Mouse (Mus musculus) hindbrain, embryonic 16.5 days (tissue): ENCODE measurements at regions not wholly inside any gene's neighbourhood (a gene's known extent, or its start where the extent isn't known, plus 50 kb on each side); places are given as distances from the start of the nearest gene placed in this dataset.

ENCODE experiments used
- ATAC-seq: fragments of 200-750 bp; cut with Nextera tagmentation; 2 replicates; pipeline ENCODE4 v1.8.0; 2017; ENCODE audit warnings: moderate TSS enrichment, moderate library complexity
- H3K27ac ChIP-seq: fragments of 300-500 bp; sonication (generic); 2 replicates; pipeline ENCODE4 v1.5.1; 2014; ENCODE audit warnings: low read depth, mild to moderate bottlenecking, control low read depth, low read length, moderate library complexity
- H3K27me3 ChIP-seq: fragments of 300-500 bp; sonication (generic); replicated peaks from 2 replicates; pipeline ENCODE4 v1.6.1; 2014; ENCODE audit warnings: low read length; ENCODE audit not compliant: control insufficient read depth, insufficient read depth
- H3K36me3 ChIP-seq: fragments of 300-500 bp; sonication (generic); 2 replicates; pipeline ENCODE4 v1.6.1; 2014; ENCODE audit warnings: mild to moderate bottlenecking, low read length, moderate library complexity, mixed read lengths; ENCODE audit not compliant: control insufficient read depth, insufficient read depth
- H3K4me1 ChIP-seq: fragments of 300-500 bp; sonication (generic); 2 replicates; pipeline ENCODE4 v1.6.1; 2014; ENCODE audit warnings: low read depth, low read length; ENCODE audit not compliant: control insufficient read depth, insufficient read depth
- H3K4me2 ChIP-seq: fragments of 300-500 bp; sonication (generic); 2 replicates; pipeline ENCODE4 v1.6.1; 2014; ENCODE audit warnings: mild to moderate bottlenecking, low read length, control low read depth, moderate library complexity
- H3K4me3 ChIP-seq: fragments of 300-500 bp; sonication (generic); 2 replicates; pipeline ENCODE4 v1.5.1; 2014; ENCODE audit warnings: mild to moderate bottlenecking, low read length, control low read depth, moderate library complexity
- H3K9ac ChIP-seq: fragments of 300-500 bp; sonication (generic); 2 replicates; pipeline ENCODE4 v1.6.1; 2014; ENCODE audit warnings: low read depth, mild to moderate bottlenecking, control low read depth, low read length, moderate library complexity
- H3K9me3 ChIP-seq: fragments of 300-500 bp; sonication (generic); 2 replicates; pipeline ENCODE4 v1.6.1; 2014; ENCODE audit warnings: mild to moderate bottlenecking, low read length, moderate library complexity; ENCODE audit not compliant: control insufficient read depth
- WGBS: fragments of 180-500 bp; shearing (Covaris S2); extraction: QIAGEN DNeasy Blood & Tissue Kit; methylation state at CpG from one replicate; pipeline ENCODE4 v1.1.7; 2014; 5-methylcytosine and 5-hydroxymethylcytosine counted together

- H3K9ac ChIP-seq = no peak overlapping the region
- WGBS = 72% methylated on average over 1 of the region's 1 CpGs
- H3K4me2 ChIP-seq = no peak overlapping the region
- ATAC-seq = no peak
- no peaks in the 10 kb centered on the region for H3K36me3 ChIP-seq
- no peak overlapping the region for H3K27ac ChIP-seq
- no peaks in the 10 kb centered on the region for H3K27me3 ChIP-seq
- no peaks in the 10 kb centered on the region for H3K4me1 ChIP-seq
- H3K9me3 ChIP-seq = no peaks in the 10 kb centered on the region
- no peak overlapping the region for H3K4me3 ChIP-seq
Measured at GRCm38 (mm10) chr3:33498645-33499044, 301.0 kb upstream of the Ttc14 start.

GRCm38 (mm10) chr3:33508277-33508676 lies 291.4 kb upstream of the Ttc14 start:
- no peak for ATAC-seq
- Histone ChIP-seq H3K4me3 (no peak overlapping the region), H3K27me3 (no peaks in the 10 kb centered on the region), H3K36me3 (no peaks in the 10 kb centered on the region), H3K27ac (no peak overlapping the region), H3K9me3 (peaks cover 6% of the 10 kb centered on the region; the same call in 1 of the 2 replicates), H3K9ac (no peak overlapping the region), H3K4me1 (no peaks in the 10 kb centered on the region), H3K4me2 (no peak overlapping the region)
- WGBS = 74% methylated on average over 2 of the region's 2 CpGs

GRCm38 (mm10) chr3:33544161-33544560 lies 255.5 kb upstream of the Ttc14 start:
- 90% methylated on average over 1 of the region's 1 CpGs for WGBS
- ATAC-seq = no peak
- Histone ChIP-seq H3K9me3 (no peaks in the 10 kb centered on the region), H3K4me1 (no peaks in the 10 kb centered on the region), H3K4me3 (no peak overlapping the region), H3K4me2 (no peak overlapping the region), H3K27ac (no peak overlapping the region), H3K27me3 (no peaks in the 10 kb centered on the region), H3K9ac (no peak overlapping the region), H3K36me3 (no peaks in the 10 kb centered on the region)

- H3K27me3 ChIP-seq = no peaks in the 10 kb centered on the region
- H3K9ac ChIP-seq = no peak overlapping the region
- no peaks in the 10 kb centered on the region for H3K9me3 ChIP-seq
- peak; percentile 69 for ATAC-seq
- WGBS = 73% methylated on average over 4 of the region's 4 CpGs
- no peak overlapping the region for H3K27ac ChIP-seq
- H3K36me3 ChIP-seq = no peaks in the 10 kb centered on the region
- H3K4me2 ChIP-seq = no peak overlapping the region
- H3K4me1 ChIP-seq = no peaks in the 10 kb centered on the region; the same call in 1 of the 2 replicates
- no peak overlapping the region for H3K4me3 ChIP-seq
Measured at GRCm38 (mm10) chr3:33562670-33563360, 236.8 kb upstream of the Ttc14 start.

GRCm38 (mm10) chr3:33580599-33580998 lies 219.0 kb upstream of the Ttc14 start:
- Histone ChIP-seq H3K9me3 (no peaks in the 10 kb centered on the region), H3K4me1 (no peaks in the 10 kb centered on the region), H3K27ac (no peak overlapping the region), H3K27me3 (no peaks in the 10 kb centered on the region), H3K36me3 (no peaks in the 10 kb centered on the region), H3K9ac (no peak overlapping the region), H3K4me3 (no peak overlapping the region), H3K4me2 (no peak overlapping the region)
- ATAC-seq = no peak
- WGBS = 35% methylated on average over 1 of the region's 1 CpGs

- H3K27ac ChIP-seq = no peak overlapping the region
- no peak for ATAC-seq
Measured at GRCm38 (mm10) chr3:33614206-33614605, 185.4 kb upstream of the Ttc14 start.

GRCm38 (mm10) chr3:33616871-33617270 lies 182.8 kb upstream of the Ttc14 start:
- Histone ChIP-seq H3K9me3 (no peaks in the 10 kb centered on the region), H3K36me3 (no peaks in the 10 kb centered on the region), H3K4me3 (no peak overlapping the region), H3K4me2 (no peak overlapping the region), H3K9ac (no peak overlapping the region), H3K4me1 (no peaks in the 10 kb centered on the region), H3K27ac (no peak overlapping the region), H3K27me3 (no peaks in the 10 kb centered on the region)
- 74% methylated on average over 1 of the region's 1 CpGs for WGBS
- ATAC-seq = no peak

More at GRCm38 (mm10) chr3:33614206-33614605, 185.4 kb upstream of the Ttc14 start:
- no peaks in the 10 kb centered on the region for H3K4me1 ChIP-seq
- H3K4me2 ChIP-seq = no peak overlapping the region
- no peak overlapping the region for H3K4me3 ChIP-seq
- H3K9ac ChIP-seq = no peak overlapping the region
- H3K9me3 ChIP-seq = no peaks in the 10 kb centered on the region
- no peaks in the 10 kb centered on the region for H3K27me3 ChIP-seq
- no peaks in the 10 kb centered on the region for H3K36me3 ChIP-seq

- Histone ChIP-seq H3K4me3 (no peak overlapping the region), H3K4me1 (no peaks in the 10 kb centered on the region), H3K27me3 (no peaks in the 10 kb centered on the region), H3K36me3 (no peaks in the 10 kb centered on the region), H3K9ac (no peak overlapping the region), H3K9me3 (no peaks in the 10 kb centered on the region), H3K27ac (no peak overlapping the region), H3K4me2 (no peak overlapping the region)
- 77% methylated on average over 2 of the region's 2 CpGs for WGBS
- ATAC-seq = no peak
Measured at GRCm38 (mm10) chr3:33632928-33633514, 166.6 kb upstream of the Ttc14 start.

GRCm38 (mm10) chr3:33658597-33658996 lies 141.0 kb upstream of the Ttc14 start:
- no peak overlapping the region for H3K27ac ChIP-seq
- no peak overlapping the region for H3K4me3 ChIP-seq
- WGBS = 84% methylated on average over 5 of the region's 5 CpGs
- H3K9me3 ChIP-seq = no peaks in the 10 kb centered on the region
- H3K4me2 ChIP-seq = no peak overlapping the region
- no peaks in the 10 kb centered on the region for H3K4me1 ChIP-seq
- no peak overlapping the region for H3K9ac ChIP-seq
- H3K27me3 ChIP-seq = no peaks in the 10 kb centered on the region
- ATAC-seq = no peak
- no peaks in the 10 kb centered on the region for H3K36me3 ChIP-seq
